Mouse (Mus musculus) T-helper 17 cell (primary cell): Measurements from ENCODE around the gene Arpc3.
"Not testable (repeated sequence)": the region's sequence is repeated elsewhere in the genome, so short reads cannot be mapped to it uniquely, and the experiment has no call there.

Source experiments
- in situ Hi-C, 2 experiments: fragments of 300-600 bp; cut with MboI, MseI; formaldehyde crosslinking; loops; 1 replicate in 1 of 2; 2 replicates in 1 of 2; pipeline ENCODE4 v1.15.1; 2025; ENCODE audit warnings: high pct_unique_total_duplicates in 2 of 2

Gene Arpc3

DNA sequence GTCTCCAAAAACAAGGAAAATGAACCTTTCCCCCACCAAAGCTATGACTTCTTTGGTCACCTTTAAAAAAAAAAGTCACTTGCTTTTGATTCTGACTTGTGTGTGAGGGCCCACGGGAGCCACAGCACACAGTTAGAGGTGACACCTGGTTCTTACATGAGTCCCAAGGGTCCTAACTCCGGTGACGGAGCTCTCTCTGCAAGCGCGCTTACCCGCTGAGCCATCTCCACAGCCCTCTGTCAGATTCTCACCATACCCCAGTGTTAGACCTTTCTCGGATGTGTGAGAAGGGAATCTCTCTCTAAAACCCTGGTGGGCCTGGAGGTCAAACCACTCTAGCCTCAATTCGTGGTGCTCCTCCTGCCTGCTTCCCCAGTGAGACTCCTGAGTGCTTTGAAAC lies 5.8 kb downstream of the Arpc3 start:
- in situ Hi-C loops, result no loop called here

DNA sequence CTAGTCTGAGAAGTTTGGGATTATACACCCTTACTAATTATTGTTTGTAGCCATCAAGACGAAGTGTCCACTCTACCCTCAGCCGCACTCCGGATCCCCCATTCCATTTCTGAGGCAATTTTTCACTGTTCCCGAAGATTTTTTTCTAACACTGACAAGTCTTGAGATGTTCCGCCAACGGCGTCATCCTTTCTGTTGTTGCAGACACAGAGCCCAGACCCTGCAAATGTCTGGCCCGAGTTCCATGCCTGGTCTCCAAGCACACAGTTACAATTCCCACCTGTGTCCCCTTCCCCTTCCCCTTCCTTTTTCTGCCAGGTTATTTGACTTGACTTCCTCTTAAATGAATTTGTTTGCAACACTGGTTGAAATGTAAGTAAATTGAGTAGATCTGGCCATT lies 8.2 kb downstream of the Arpc3 start:
- in situ Hi-C loops, result loop anchor here in 1 of 2 experiments (5.0 kb wide), 1 partner anchor 227 kb away; no protein-coding TSS in a partner anchor

GRCm38 (mm10) chr5:122400628-122401302 lies 9.1 kb downstream of the Arpc3 start:
- in situ Hi-C loops, result loop anchor here in 1 of 2 experiments (5.0 kb wide), 1 partner anchor 227 kb away; no protein-coding TSS in a partner anchor

DNA sequence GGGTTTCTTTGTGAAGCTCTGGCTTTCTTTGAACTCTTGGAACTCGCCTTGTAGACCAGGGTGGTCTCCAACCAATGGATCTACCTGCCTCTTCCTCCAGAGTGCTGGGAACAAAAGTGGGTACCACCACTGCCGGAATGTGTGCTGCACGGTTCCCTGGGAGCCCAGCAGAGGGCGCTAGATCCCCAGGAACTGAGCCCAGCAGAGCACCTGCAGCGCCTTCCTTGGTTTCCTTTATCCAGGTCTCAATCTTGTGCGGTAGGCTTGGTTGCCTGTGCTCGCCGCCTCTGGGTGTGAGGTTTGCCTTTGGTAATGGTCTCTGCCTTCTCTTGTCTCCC lies 9.6 kb downstream of the Arpc3 start:
- in situ Hi-C loops, result loop anchor here in 1 of 2 experiments (5.0 kb wide), 1 partner anchor 226 kb away; no protein-coding TSS in a partner anchor

GRCm38 (mm10) chr5:122402160-122402559 lies 10.5 kb downstream of the Arpc3 start:
- in situ Hi-C loops, result loop anchor here in 1 of 2 experiments (5.0 kb wide), 1 partner anchor 225 kb away; no protein-coding TSS in a partner anchor

DNA sequence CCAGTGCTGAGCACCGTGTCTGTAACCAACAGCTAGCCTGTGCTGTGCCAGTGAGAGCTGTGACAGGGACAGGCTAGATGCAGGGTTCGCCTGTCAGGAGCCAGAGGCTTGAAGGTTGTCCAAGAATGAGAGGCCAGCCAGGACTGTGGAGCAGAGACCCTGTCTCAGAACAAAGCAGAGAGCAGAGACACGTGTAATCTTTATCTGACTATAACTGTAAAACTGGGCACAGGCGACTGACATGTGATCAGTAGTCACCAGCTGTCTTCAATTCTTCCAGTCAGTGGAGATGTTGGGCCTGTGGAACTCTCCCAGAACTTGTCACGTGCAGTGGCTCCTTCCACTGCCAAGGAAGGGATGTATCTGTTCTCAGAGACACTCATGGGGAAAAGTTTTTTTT lies 11.1 kb downstream of the Arpc3 start:
- in situ Hi-C loops, result loop anchor here in 1 of 2 experiments (5.0 kb wide), 1 partner anchor 225 kb away; no protein-coding TSS in a partner anchor

- in situ Hi-C loops, result loop anchor here in 1 of 2 experiments (5.0 kb wide), 1 partner anchor 224 kb away; no protein-coding TSS in a partner anchor
Measured at GRCm38 (mm10) chr5:122403362-122403761, 11.7 kb downstream of the Arpc3 start.

DNA sequence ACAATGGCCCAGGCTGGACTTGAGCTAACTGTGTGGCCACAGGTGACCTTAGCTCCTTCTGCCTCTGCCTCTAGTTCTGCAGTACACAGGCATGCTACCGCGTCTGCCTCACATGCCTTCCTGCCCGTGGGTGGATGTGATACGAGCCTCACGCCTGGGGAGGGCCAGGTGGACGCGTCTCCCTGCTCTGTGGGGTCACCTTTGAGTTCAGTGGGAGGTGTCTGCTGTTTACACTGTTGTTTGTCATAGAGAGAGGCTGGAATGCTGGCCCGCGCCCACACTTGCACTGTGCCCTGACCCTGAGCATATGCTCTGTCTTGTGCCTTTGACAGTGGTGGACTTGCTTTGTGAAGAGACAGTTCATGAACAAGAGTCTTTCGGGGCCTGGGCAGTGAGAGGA lies 13.9 kb downstream of the Arpc3 start:
- in situ Hi-C loops, result no loop called here

GRCm38 (mm10) chr5:122409692-122410645 lies 18.3 kb downstream of the Arpc3 start:
- in situ Hi-C loops, result loop anchor here in 1 of 2 experiments (5.0 kb wide), 1 partner anchor 212 kb away; no protein-coding TSS in a partner anchor

- in situ Hi-C loops, result loop anchor here in 1 of 2 experiments (5.0 kb wide), 1 partner anchor 210 kb away; no protein-coding TSS in a partner anchor
Measured at GRCm38 (mm10) chr5:122411892-122412291, 20.2 kb downstream of the Arpc3 start.

DNA sequence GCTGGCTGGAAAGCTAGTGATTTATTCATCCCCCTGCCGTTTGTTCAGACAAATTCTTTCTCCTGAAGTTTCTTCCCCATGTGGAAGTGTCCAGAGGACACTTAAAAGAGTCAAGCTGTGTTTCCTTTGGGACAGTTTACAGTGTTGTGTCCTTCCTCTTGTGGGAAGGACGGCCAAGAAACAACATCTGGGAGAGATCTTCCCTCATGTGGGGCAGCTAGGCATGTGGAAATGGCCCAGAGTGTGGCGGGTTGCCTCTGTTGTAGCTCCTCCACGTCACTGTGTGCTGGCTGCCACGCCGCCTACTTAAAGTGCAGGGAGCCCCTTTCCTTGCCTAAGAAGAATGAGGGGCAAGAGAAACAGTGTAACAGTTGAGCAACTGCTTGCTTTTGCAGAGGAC lies 21.1 kb downstream of the Arpc3 start:
- in situ Hi-C loops, result loop anchor here in 1 of 2 experiments (5.0 kb wide), 1 partner anchor 209 kb away; no protein-coding TSS in a partner anchor

- in situ Hi-C loops, result loop anchor here in 1 of 2 experiments (5.0 kb wide), 1 partner anchor 208 kb away; no protein-coding TSS in a partner anchor
Measured at GRCm38 (mm10) chr5:122414351-122414750, 22.7 kb downstream of the Arpc3 start.

DNA sequence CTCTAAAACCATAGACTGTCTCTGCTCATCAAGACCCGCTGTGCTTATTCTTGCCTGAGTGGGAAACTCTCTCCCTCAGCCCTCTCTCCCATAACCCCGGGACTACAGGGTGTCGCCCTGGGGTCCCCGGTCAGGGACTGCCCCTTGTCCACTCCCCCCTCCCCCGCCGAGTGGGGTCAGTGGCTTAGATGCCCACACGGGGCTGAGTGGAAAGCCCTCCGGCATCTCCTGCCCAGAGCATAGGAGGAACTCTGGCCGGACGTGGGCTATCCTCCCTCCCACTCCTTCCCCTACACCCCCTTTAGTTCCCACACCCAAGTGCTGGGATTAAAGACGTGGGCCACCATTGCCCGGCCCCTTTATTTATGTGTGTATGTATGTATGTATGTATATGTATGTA lies 23.8 kb downstream of the Arpc3 start:
- in situ Hi-C loops, result no loop called here

- in situ Hi-C loops, result not testable (repeated sequence)
Measured at GRCm38 (mm10) chr5:122420676-122421075, 29.0 kb downstream of the Arpc3 start.

GRCm38 (mm10) chr5:122421271-122422068 lies 29.8 kb downstream of the Arpc3 start, which contains the start of gene Anapc7:
Gene Anapc7 (plus strand): TSS chr5:122421693.
- in situ Hi-C loops, result no loop called here

GRCm38 (mm10) chr5:122422071-122422964 lies 30.6 kb downstream of the Arpc3 start:
- in situ Hi-C loops, result no loop called here

DNA sequence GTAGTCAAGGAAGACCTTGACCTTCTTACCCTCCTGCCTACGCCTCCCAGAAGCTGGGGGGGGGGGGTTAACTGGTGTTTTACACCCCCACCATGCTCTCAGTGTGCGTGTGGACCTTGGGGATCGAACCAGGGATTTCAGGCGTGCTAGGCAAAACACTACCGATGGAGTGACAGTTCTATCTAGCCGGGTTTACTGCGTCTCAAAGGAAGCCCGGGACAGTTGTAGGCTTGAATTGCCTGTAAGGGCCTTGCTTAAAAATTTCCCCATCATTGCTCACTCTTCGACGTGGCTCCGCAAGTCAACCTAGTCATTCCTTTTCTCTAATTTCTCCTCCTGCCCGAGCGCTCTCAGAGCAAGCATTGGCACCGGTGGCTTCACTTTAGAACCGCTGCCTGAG lies 31.4 kb downstream of the Arpc3 start:
- in situ Hi-C loops, result no loop called here

DNA sequence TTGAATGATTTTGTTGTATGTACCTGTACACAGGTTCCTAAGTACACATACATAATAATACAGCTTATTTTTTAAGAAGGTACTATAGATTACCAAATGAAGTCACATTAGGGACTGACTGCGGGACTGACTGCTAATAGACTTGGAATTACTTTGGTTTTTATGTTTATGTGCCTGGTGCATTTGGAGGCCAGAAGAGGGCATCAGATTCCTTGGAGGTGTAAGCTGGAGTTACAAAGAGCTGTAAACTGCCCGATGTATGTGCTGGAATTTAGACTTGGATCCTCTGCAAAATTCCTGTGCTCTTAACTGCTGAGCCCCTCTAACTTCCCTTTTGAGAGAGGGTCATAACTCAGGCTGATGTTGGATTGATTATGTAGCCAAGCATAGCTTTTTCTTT lies 33.9 kb downstream of the Arpc3 start:
- in situ Hi-C loops, result loop anchor here (25.0 kb wide), 3 partner anchors 1013 to 1962 kb away; no protein-coding TSS in a partner anchor

- in situ Hi-C loops, result loop anchor here (25.0 kb wide), 3 partner anchors 1018 to 1957 kb away; no protein-coding TSS in a partner anchor
Measured at GRCm38 (mm10) chr5:122430036-122430775, 38.5 kb downstream of the Arpc3 start.
